Comparison of ENCODE assay signal across 16 mouse cellular contexts in genomic region chr17:8686356-8686755, GRCm38 (mm10).
"Had no signal": no experiment of that assay in that cellular context is flagged by ENCODE, and none has a peak within 500 bp of the region (broad histone marks: within the 10 kb centered on the region; RNA-seq: fewer than 3 reads in every experiment).

No protein-coding gene starts in this region.

- DNase-seq: kidney, postnatal 36 days; layer of hippocampus, adult 9-11 months; layer of hippocampus, postnatal 36 days; left cerebral cortex, postnatal 4 days; lung, adult 18-20 months; lung, postnatal 36 days; retina, postnatal 1 day; right cerebral cortex, postnatal 4 days; spleen, adult 18-20 months; thymus, postnatal 36 days had no signal

- H3K4me3 ChIP-seq: limb, embryonic 13.5 days; midbrain, embryonic 13.5 days; myocyte; neural tube, embryonic 15.5 days had no signal

- H3K9ac ChIP-seq: limb, embryonic 13.5 days; liver, embryonic 14.5 days; midbrain, embryonic 13.5 days; neural tube, embryonic 15.5 days had no signal

- H3K4me2 ChIP-seq: limb, embryonic 13.5 days; midbrain, embryonic 13.5 days; neural tube, embryonic 15.5 days had no signal

- H3K27ac ChIP-seq: kidney, postnatal 0 days; limb, embryonic 13.5 days; liver, embryonic 14.5 days; midbrain, embryonic 13.5 days; neural tube, embryonic 15.5 days had no signal

- H3K36me3 ChIP-seq: limb, embryonic 13.5 days; midbrain, embryonic 13.5 days; neural tube, embryonic 15.5 days had no signal

- ATAC-seq: midbrain, embryonic 13.5 days had no signal

- H3K9me3 ChIP-seq: limb, embryonic 13.5 days; midbrain, embryonic 13.5 days; neural tube, embryonic 15.5 days had no signal

- H3K27me3 ChIP-seq: limb, embryonic 13.5 days; midbrain, embryonic 13.5 days; neural tube, embryonic 15.5 days had no signal

- H3K4me1 ChIP-seq: limb, embryonic 13.5 days; midbrain, embryonic 13.5 days; neural tube, embryonic 15.5 days had no signal
